Mouse (Mus musculus) ovary, postnatal 36 days (tissue): ENCODE measurements at regions not wholly inside any gene's neighbourhood (a gene's known extent, or its start where the extent isn't known, plus 50 kb on each side); places are given as distances from the start of the nearest gene placed in this dataset.

Experiments used
- DNase-seq: peaks from one replicate; pipeline ENCODE4 v3.0.0; 2022; ENCODE audit warnings: low spot score, mixed read lengths

DNA sequence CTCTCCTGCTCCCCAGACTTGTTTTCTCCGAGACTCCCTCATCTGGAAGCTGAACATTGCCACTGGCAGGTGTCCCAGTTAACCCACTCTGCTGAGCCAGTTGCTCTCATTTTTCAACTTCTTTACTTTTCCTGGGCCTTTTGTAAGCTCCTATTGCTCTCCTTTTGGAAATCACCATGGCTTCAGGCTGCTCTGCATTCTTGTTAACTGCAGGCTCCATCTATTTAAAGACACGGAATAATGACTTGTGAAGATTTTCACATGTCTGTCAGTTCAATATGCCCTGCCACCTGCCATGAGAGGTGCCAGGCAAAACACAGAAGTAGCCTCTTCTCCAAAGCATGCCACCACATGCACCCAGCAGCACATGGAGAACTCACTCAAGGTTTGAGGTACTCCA, 1009.9 kb downstream of the Car8 start:
- DNase-seq: no peak

DNA sequence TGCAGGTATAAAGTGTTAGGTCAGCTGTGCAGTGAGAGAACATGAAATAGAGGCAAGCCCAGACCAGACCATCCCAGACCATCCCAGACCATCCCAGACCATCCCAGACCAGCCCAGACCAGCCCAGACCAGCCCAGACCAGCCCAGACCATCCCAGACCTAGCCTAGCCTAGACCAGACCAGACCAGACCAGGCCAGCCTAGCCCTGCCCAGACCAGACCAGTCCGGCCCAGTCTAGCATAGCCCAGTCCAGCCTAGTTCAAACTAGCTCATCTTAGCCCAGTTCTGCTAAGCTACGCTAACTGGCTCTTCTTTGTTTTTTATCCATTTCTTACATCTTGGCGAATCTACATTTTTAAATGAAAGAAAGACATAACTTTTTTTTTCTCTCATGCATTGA, 1015.9 kb downstream of the Car8 start:
- DNase-seq: no peak

DNA sequence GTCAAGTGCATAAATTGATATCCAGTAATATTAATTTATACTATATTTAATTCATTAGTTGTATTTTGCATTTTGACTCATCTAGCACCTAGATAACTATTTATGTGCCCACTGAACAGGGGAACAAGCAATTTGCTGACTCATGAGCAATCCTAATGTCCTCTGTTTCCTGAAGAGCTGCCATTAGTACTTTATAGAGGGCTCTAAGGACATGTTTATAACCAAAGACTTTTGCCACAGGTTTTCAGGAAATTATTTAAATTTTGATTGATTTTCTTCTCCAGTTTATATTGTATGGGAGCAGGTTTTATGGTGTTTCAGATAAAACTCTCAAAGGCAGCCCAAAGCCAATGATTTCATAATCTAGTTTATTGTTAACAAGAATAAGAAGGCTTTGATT, 1018.4 kb downstream of the Car8 start:
- no peak for DNase-seq

DNA sequence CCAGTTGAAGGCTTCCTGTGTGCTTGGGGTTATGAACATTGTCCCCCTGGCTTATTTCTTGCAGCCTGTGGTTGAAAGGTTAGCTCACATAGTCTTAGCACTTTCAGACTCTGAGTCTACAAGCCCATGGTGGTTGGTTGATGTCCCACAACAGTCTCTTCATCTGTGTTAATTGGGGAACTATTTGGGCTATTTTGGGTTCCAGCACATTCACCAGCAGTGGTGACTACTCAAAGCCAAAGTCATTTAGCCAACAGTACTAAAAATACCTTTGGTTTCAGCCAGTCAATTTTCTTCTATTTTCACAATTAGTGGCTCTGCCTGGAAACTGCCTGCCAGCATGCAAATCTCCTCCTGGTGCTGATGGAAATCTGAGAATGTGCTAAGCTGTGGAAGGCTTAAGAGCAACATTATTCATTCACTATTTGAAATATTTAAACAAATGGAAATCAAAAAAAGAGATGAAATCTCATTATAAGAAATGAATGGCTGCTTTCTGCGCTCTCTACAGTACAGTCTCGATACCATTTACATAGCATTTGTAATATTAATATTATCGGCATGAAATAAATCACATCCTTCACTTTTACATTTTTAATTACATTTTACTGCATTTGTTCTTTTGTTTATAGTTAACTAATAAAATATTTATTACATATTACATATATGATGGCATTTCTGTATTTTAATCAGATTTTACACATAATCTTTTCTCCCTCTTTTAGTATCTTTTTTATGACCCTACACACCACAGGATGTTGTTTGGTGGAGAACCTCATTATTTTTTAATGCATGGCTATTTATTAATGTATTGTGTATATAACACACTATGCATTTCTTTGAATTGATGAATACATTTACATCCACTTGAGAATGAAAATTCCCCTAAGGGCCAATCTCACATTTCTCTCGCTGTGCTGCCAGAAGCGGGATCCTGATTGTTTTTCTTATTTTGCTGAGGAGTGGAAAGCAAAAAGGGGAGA, 1023.5 kb downstream of the Car8 start:
- DNase-seq: no peak

DNA sequence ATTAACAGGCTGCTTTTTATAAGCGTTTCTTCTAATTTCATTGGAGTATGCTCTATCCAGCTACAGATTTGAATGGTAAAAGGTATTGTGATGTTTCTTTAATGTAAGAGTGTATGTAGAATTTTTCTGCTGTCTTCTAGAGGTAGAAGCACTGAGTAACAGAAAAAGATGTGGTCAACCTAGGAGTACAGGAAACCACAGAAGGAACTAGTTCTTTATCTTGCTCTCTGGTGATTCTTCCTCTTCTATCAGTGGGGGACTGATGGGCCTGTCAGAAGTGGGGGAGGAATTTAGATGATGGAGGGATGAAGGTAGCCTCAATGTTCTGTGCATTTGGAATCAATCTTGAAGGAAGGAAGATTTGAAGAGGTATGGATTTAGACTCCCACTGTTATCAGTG, 1031.9 kb downstream of the Car8 start:
- DNase-seq: no peak

DNA sequence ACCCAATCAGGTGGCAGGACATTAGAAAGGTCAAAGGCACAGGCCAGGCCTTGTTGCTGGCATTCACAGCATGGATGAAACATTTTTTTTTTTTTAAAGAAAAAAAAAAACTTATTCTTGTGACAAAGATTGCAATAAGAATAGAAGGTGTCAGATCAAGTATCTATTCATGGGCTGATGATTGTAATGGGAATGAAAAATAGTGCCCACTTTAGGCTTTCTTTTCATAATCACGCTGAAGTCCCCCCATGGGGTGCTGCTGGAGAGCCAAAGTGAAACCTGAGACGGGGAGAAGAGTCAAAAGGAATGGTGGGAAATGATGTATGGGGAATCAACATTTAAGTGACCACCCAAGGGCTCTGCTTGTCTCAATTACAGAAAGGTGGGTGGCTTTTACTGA, 1037.0 kb downstream of the Car8 start:
- DNase-seq: no peak

DNA sequence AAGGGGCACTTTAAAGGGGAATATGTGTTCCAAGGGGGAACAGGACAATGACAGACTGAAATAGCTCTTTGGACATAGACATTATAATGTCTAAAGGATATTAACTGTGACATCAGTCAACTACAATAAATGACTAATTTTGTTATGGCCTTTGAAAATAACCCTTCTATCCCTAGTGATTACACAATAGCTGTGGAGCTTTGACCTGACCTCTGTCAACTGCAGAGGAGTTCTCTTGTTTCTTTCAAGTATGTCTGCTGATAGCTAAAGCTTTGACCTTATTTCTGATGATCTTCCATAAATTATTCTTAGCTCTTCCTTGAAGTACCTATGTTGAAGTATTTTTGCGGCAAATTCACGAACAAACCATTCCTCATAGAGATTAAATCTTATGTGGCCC, 1038.9 kb downstream of the Car8 start:
- no peak for DNase-seq

DNA sequence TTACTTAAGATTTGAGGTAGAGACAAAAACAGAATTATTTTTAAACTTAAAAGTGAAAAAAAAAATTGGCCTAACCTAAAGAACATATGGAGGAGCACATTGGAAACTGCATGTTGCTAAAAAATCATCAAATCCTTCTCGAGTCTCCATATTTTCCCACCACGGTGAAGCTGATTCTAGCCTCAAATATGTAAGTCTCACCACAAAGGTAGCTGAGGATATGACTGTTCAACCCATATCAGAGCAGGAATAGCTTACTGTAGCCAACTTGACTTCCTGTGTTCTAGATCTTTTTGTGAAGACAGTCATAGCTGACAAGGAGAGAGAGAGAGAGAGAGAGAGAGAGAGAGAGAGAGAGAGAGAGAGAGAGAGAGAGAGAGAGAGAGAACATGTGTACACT, 1039.8 kb downstream of the Car8 start:
- no peak for DNase-seq

DNA sequence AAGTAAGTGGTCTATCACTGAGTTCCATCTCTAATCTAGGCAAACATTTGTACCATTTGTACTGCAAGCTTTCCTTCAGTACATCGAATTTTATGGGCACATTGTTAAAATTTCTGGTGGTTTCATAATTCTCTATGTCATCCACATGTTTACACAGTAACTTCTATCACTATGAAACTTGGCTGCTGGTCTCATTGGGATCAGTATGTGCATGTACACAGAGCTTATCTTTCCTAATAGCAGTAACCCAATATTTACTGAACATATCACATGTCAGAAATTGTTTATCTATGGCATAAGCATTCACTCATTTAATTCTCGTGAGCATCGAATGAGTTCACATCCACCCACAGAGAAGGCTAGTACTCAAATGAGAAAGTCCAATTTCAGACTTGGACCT, 1042.3 kb downstream of the Car8 start:
- DNase-seq: no peak

DNA sequence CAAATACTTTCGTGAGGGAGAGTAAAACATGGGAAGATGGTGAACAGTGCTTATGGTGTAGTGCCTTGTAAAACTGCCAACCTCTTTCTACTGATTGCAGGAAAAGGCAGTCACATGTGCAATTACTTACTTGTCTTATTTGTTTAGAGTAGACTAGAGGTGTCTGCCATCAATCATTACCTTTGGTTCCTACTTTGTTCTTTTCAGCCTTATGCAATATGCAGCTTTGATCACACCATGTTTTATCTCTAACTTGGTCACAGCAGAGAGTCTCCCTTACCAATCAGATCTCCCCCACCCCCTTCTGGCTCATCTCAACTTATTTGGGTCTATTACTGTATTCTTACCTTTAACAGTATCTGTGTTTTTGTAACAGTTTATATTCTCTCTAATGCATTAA, 1043.2 kb downstream of the Car8 start:
- no peak for DNase-seq

DNA sequence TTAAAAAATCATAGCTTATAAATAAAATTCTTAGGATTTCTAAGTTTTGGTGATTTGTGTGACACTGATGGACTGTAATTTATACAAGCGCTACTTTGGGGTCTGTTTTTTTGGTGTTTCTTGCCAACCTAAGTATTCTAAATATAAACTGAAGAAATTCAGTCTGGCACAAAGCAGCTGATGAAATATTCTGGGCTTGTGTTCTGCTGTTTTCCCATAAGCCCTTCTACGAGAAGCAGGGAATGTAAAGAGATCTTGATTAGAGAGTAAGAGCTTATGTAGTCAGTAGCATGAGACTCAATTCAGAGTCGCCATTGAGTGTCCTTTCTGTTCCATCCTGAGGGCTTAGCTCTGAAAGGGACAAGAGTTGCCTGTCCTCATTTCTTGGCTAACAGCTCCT, 1046.9 kb downstream of the Car8 start:
- DNase-seq: no peak

DNA sequence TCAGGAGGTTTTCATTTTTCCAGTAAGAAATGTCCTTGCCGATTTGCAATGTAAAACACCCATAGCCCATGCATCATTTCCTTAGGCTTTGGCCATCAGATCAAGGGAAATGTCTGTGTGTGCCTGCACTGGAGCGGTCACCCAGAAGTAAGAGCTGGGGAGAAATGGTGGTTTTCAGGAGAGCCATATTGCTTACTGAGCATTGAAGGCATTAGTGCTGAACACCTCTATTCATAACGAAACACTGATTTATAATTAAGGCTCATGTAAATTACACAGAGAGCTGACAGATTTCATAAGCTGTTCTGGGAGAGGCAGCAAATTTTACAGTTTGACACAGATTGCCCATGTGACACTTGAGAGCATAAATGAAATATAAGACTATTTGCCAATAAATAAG, 1047.6 kb downstream of the Car8 start:
- DNase-seq: no peak

DNA sequence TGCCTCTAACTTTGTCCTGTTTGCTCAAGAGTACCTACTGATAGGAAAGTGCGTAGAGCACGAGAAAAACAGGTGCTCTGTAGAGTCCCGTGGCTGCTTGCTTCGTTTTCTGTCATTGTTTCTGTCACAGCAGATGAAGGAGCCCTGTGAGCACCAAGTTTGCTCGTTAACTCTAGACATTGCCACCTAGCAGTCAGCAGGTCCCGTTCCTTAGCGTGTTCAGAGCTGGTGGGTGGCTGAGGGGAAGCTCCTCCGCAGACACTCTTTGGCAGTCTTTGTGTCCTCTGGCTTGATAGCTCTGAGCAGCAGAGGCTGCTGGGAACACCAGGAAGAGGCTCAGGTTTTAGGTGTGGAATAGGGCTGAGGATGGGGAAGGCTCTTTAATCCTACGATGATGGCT, 1063.8 kb downstream of the Car8 start:
- no peak for DNase-seq

DNA sequence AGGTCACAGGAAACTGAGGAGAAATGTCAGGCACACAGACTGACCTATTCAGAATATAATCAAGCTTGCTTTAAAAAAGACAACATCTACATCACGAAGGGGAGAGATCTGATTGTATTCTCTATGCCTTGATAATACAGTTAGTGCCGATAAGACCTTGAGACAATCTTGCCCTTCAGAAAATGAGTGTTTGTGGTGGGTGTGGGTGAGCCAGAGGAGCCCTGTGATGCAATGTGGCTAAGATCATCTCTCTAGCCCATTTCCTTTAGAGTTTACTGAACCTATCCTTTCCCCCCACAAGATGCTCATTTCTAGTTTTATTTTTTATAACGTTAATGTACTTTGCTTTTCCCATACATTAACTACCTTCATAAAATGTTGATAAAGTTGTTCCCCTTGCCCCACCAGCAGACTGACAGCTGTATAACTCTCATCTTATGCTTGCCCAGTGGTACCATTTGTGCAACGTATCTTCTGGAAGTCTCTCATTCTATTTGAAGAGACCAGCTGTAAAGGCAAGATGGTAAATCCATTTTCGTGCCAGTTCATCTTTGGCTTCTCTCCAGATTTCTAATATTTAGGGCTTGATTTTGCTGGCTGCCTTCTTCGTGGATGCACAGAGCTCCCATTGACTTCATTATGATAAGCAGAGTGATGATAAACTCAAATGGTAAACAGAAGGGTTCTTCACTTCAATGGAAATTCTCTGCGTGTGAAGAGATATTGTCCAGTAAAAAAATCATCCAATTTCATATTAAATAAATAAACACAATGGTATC, 1066.1 kb downstream of the Car8 start:
- no peak for DNase-seq

DNA sequence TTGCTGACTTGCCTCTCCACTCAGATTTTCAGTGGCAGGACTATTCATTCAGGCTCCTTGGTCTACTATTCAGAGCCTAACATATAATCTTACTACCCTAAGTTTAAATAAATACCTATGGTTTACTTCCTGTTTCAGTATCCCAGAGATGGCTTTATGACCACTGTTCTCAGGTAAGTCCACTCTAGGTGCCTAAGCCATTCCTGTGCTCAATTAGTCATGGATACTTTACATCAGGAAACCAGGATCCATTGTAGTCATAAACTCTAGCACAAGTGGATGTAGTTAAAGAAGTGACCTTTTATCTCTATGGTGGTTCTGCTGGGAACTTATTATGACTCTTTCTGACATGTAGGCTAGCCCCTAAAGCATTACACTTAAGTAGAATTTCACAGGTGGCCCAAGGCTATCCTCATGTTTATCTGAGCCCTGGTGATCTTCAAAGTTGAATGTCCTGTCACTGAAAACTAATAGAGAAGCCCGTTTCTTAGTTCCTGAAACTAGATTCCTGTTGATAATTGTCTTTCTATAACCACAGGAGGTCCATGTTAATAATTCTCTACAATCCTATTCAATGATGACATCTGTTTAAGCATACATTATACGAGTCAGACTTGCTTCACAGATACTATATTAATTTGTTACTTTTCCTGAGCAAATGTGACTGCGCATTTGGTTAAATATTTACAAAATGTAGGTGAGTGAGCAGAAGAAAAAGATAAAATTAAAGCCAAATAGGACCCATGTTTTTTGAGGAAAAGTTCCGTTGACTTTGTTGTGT, 1067.0 kb downstream of the Car8 start:
- no peak for DNase-seq

DNA sequence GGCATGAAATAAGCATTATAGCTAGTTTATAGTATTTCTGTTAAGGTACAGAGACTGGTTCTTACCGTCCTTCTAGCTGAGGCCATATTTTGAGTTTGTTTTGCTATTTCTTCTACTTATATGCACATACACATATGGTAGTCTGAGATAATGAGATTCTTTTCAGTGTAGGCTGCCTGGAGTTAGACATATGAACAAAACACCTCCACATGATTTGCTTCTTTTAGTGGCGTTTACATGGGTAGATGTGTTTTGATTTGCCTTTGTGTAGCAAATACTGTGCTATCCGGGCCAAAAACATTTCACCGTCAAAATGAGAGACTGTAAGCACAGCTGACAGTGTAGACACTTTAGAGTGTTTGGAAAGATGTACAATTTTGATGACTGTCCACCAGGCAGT, 1077.4 kb downstream of the Car8 start:
- no peak for DNase-seq

DNA sequence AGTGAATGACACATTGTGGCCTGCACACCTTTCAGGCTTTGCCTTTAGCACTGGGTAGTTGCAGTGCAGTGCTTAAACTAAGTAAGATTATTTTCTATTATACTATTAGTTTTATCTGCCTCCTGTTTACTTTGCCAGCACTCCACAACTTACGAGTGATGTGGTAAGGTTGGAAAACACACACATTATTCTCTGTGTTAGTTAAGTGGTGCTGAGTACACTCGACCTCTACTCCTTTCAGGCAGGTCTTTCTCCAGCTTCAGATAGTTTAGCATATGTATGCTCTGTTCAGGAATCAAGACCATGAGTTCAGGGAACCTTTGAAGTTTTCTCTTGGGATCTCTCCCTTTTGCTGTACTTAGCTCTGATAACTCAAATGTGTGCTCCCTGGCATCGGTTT, 1081.0 kb downstream of the Car8 start:
- DNase-seq: no peak

DNA sequence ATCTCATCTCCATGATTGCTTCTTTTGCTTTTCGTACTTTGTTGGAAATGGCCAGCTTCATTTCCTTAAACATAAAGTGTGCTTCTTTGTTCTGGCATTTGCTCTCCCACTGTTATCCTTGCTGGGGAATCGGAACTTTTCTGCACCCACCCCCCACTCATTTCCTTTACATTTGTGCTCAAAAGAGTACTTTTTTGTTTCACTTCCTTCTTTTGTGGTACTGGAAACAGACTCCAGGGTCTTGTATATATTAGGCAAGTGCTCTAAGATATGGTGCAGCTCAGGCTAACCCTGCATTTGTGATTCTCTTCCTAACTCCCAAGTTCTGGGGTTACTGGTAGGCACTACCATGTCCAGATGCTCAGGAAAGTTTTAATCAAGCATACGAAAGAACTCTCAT, 1084.6 kb downstream of the Car8 start:
- DNase-seq: no peak

DNA sequence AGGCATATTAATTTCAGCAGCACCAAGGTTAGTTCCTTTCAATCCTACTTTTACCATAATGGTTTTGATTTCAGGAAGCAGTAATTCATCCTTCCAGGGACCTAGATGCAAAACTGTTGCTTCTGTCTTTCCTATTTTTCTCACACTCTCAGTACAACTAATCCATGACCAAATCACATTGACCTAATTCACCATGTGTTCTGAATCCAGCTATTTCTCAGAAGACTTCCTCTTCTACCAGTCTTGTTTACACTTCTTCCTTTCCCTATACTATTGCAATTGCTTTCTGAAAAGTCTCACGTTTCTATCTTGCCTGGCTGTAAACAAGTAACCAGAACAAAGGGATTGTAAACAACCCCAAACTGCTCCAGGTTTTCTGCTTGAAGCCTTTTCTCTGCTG, 1085.0 kb downstream of the Car8 start:
- DNase-seq: no peak

DNA sequence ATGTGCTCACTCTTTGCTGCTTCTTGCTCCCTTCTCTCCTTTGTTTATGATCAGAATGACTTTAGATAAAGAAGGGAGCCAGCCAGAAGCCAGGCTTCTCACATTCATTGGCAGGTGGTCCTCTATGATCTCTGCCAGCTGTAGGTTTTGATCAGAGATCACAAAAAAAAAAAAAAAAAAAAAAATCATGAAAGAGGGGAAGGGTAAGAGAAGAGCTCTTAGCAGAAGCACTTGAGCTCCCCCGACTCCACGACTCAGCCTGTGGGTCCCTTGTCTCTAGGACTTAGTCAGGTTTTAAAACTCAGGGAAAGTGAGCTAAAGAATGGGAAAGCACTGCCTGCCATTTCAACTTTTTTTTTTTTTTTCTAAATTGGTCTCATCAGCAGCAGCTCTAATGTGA, 1093.1 kb downstream of the Car8 start:
- no peak for DNase-seq

DNA sequence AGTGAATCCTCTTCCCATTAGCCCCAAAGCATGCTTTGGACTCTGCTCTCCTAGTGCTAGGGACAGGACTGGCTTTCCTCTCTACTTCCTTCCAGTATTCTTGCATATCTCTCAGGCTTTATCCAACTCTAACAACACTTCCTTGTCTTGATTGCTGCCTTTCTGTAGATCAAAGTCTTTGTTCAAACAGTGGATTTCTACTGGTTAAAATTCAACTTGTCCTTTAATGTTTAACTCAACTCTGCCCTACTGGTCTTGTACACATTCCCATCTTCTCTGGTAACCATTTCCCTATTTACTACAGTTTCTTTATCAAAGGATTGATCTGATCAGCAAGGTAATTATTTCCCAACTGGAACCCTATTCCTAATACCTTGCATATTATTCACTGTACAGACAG, 1094.6 kb downstream of the Car8 start:
- DNase-seq: no peak

DNA sequence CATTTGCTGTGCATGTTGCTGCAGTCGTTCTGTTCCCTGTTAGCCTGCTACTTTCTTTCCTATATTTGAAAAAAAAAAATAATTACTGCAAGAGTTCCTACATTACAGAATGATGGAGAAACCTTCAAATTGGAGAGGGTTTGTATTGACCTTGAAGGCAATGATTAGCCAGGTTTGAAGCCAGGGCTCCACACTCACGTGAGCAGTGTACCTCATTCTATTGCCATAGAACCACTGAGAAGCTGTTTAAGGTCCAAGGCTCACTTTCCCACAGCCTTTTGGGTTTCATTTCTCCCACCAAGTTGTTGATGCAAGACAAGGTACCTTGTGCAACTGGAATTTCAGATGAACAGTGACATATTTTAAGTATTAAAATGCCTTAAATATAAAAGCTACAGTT, 1095.2 kb downstream of the Car8 start:
- no peak for DNase-seq

DNA sequence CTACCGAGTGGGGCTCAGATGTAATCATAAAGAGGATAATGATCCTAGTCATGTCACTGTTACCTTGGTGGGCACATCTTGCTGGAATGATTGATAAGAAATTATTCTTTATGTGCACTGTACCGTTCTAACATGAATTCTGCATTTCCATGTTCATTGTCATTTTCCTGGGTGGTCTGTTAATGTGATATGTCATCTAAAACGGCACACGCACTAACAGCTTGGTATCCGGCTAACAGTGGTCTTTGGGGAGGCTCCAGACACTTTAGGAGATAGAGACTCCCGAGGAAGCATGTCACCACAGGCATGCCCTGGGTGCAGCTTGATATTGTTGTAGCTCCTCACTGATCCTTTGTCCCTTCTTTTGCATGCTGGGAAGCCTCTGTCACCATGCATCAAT, 1096.1 kb downstream of the Car8 start:
- no peak for DNase-seq
